Mouse (Mus musculus) heart, embryonic 16.5 days (tissue): ENCODE results near the gene Ucp3. TPM values are rescaled to one million over a fixed set of nuclear protein-coding genes. Genes with fewer than 3 reads are reported as not detected.

ENCODE experiments used
- ATAC-seq: fragments of 200-750 bp; cut with Nextera tagmentation; replicated peaks from 2 replicates; pipeline ENCODE4 v1.8.0; 2017; ENCODE audit warnings: moderate number of reproducible peaks; ENCODE audit not compliant: insufficient read depth, low FRiP score; ENCODE audit errors: extremely low read depth
- H3K27ac ChIP-seq: fragments of 300-500 bp; sonication (generic); 2 replicates; pipeline ENCODE4 v1.5.1; 2014; ENCODE audit warnings: mild to moderate bottlenecking, low read length, control low read depth, moderate library complexity
- H3K27me3 ChIP-seq: fragments of 300-500 bp; sonication (generic); 2 replicates; pipeline ENCODE4 v1.6.1; 2014; ENCODE audit warnings: low read length, mixed read lengths; ENCODE audit not compliant: control insufficient read depth, insufficient read depth
- H3K36me3 ChIP-seq: fragments of 300-500 bp; sonication (generic); 2 replicates; pipeline ENCODE4 v1.6.1; 2014; ENCODE audit not compliant: control insufficient read depth, insufficient read depth
- H3K4me1 ChIP-seq: fragments of 300-500 bp; sonication (generic); 2 replicates; pipeline ENCODE4 v1.6.1; 2014; ENCODE audit warnings: low read length, mixed read lengths; ENCODE audit not compliant: control insufficient read depth, insufficient read depth
- H3K4me2 ChIP-seq: fragments of 300-500 bp; sonication (generic); 2 replicates; pipeline ENCODE4 v1.6.1; 2014; ENCODE audit warnings: low read depth, mild to moderate bottlenecking, control low read depth, low read length
- H3K4me3 ChIP-seq: fragments of 300-500 bp; sonication (generic); 2 replicates; pipeline ENCODE4 v1.5.1; 2014; ENCODE audit warnings: mild to moderate bottlenecking, control low read depth, low read length
- H3K9ac ChIP-seq: fragments of 300-500 bp; sonication (generic); 2 replicates; pipeline ENCODE4 v1.6.1; 2014; ENCODE audit warnings: low read length, control low read depth
- H3K9me3 ChIP-seq: fragments of 300-500 bp; sonication (generic); replicated peaks from 2 replicates; pipeline ENCODE4 v1.6.1; 2016; ENCODE audit warnings: low read length; ENCODE audit not compliant: control insufficient read depth
- WGBS: fragments of 180-500 bp; shearing (Covaris S2); extraction: QIAGEN DNeasy Blood & Tissue Kit; methylation state at CpG from one replicate; pipeline ENCODE4 v1.1.7; 2014; 5-methylcytosine and 5-hydroxymethylcytosine counted together
- polyA plus RNA-seq: library from polyadenylated mRNA; unstranded; fragments of >200 nt; fragmentation: Nextera tagmentation; extraction: Ambion mirVana; gene quantifications from 2 replicates; pipeline ENCODE4 v1.2.1, GENCODE M21; 2015

The Ucp3 gene
- polyA plus RNA-seq, 1 experiment from 2014 or later: 0.30 TPM

DNA sequence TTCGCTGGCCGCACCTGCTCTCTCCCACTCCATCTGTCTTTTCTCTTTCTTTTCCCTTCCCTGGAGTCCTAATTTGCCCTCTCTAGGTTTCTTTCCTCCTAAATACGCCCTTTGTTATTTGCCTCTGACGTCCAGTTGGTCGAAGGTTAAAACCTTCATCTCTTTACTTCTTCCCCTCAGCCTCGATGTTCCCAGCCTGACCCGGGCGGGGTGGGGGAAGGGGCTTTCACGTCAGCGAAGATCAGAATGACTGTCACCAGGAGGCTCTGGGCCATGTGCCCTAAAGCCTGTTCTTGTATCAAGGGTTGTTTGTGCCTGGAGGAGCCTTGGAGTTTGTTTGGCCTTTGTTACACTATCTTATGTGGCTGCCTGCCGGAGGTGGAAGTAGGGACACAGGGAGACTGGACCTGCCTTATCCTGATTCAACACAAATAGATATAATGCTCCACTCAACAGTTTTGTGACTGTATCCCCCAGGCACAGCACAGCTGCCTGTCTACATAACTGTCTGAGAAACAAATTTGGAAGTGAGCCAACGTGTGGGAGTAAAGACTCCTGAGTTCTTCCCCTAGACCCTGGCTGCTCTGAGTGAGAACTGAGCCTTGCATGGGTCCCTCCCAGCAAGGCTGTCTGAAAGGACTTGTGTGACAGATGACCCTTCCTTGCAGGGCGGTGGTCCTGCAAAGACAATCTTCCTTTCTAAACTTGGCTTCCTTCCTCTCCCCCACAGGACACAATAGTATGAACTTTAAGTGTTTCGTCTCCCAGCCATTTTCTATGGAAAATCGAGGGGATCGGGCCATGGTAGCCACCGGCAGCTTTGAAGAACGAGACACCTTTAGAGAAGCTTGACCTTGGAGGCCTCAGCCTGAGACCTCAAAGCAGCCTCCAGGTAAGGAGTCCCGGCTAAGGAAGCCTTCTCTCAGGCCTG, 21.0 kb downstream of the Ucp3 start:
- Histone ChIP-seq H3K4me1 (peaks cover 31% of the 10 kb centered on the region), H3K9me3 (no peaks in the 10 kb centered on the region), H3K4me3 (peak overlapping the region; percentile 55), H3K27me3 (no peaks in the 10 kb centered on the region), H3K4me2 (peak overlapping the region; percentile 77), H3K36me3 (peaks cover 2% of the 10 kb centered on the region; the same call in 1 of the 2 replicates), H3K9ac (peak overlapping the region; percentile 72), H3K27ac (peak overlapping the region; percentile 75)
- peak; percentile 20; the same call in 1 of the 2 replicates for ATAC-seq
- WGBS: 26% methylated on average over 19 of the region's 19 CpGs

DNA sequence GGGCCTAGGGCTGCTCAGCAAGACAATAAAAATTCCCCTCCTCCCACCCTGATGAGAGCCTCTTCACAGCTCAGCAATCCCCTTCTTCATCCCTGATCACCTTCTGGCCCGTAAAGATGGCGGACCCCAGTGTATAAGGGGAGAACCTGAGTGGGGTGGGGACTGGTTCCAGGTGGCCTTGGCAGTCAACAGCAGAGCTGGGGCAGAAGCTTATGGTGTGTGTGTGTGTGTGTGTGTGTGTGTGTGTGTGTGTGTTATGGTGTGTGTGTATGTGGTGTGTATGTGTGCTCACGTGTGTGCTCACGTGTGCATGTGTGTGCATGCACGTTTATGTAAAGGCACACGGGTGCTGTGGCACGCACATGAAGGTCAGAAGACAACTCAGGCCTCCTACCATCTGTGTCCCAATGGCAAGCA, 21.6 kb downstream of the Ucp3 start:
- H3K4me2 ChIP-seq: peak overlapping the region; percentile 77
- peak overlapping the region; percentile 55 for H3K4me3 ChIP-seq
- peak overlapping the region; percentile 72; the same call in 1 of the 2 replicates for H3K9ac ChIP-seq
- H3K27me3 ChIP-seq: no peaks in the 10 kb centered on the region
- no peak for ATAC-seq
- peaks cover 30% of the 10 kb centered on the region for H3K4me1 ChIP-seq
- WGBS: 86% methylated on average over 7 of the region's 7 CpGs
- H3K9me3 ChIP-seq: no peaks in the 10 kb centered on the region
- peaks cover 2% of the 10 kb centered on the region; the same call in 1 of the 2 replicates for H3K36me3 ChIP-seq
- peak overlapping the region; percentile 78 for H3K27ac ChIP-seq

GRCm38 (mm10) chr7:100495042-100495441, 22.3 kb downstream of the Ucp3 start:
- Histone ChIP-seq H3K4me3 (peak overlapping the region; percentile 55), H3K36me3 (peaks cover 5% of the 10 kb centered on the region), H3K27me3 (no peaks in the 10 kb centered on the region), H3K4me2 (peak overlapping the region; percentile 77), H3K9ac (peak overlapping the region; percentile 55), H3K9me3 (no peaks in the 10 kb centered on the region), H3K27ac (peak overlapping the region; percentile 78), H3K4me1 (peaks cover 30% of the 10 kb centered on the region)
- 36% methylated on average over 8 of the region's 8 CpGs for WGBS
- no peak for ATAC-seq

- Histone ChIP-seq H3K4me1 (peaks cover 30% of the 10 kb centered on the region), H3K4me3 (peak overlapping the region; percentile 55), H3K27me3 (no peaks in the 10 kb centered on the region), H3K36me3 (peaks cover 5% of the 10 kb centered on the region), H3K4me2 (peak overlapping the region; percentile 77), H3K27ac (peak overlapping the region; percentile 78), H3K9ac (peak overlapping the region; percentile 55), H3K9me3 (no peaks in the 10 kb centered on the region)
- WGBS: 24% methylated on average over 11 of the region's 11 CpGs
- ATAC-seq: peak; percentile 66
Observed at GRCm38 (mm10) chr7:100495581-100496251, 22.9 kb downstream of the Ucp3 start.

DNA sequence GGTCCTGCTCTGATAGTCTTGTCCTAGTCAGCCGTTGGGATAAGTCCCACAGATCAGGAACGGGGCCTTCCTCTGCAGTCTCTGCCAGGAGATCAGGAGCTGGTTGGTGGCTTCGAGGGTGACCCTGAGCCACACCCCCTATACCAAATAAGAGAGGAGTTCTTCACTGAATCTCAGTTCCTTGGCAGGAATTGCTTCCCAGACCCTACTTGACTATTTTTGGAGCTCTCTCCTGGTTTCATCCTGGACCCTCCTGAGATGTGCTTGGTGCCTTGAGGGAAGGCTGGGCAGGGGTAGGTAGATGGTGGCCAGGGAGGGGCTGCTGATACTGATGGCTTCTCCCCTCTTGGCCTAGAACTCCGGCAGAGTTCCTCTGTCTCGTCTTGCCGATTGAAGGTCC, 23.6 kb downstream of the Ucp3 start:
- no peak for ATAC-seq
- peak overlapping the region; percentile 67 for H3K27ac ChIP-seq
- H3K4me1 ChIP-seq: peaks cover 30% of the 10 kb centered on the region
- H3K27me3 ChIP-seq: no peaks in the 10 kb centered on the region
- H3K4me3 ChIP-seq: peak overlapping the region; percentile 55
- WGBS: 56% methylated on average over 6 of the region's 6 CpGs
- H3K9ac ChIP-seq: 0 out of 2 replicates have a peak overlapping the region, but pooled peaks have one; percentile 44
- H3K9me3 ChIP-seq: no peaks in the 10 kb centered on the region
- H3K4me2 ChIP-seq: peak overlapping the region; percentile 77
- H3K36me3 ChIP-seq: peaks cover 5% of the 10 kb centered on the region

- H3K36me3 ChIP-seq: peaks cover 5% of the 10 kb centered on the region
- WGBS: 93% methylated on average over 9 of the region's 9 CpGs
- H3K4me2 ChIP-seq: peak overlapping the region; percentile 77; the same call in 1 of the 2 replicates
- no peaks in the 10 kb centered on the region for H3K27me3 ChIP-seq
- peaks cover 30% of the 10 kb centered on the region for H3K4me1 ChIP-seq
- no peak overlapping the region for H3K4me3 ChIP-seq
- no peaks in the 10 kb centered on the region for H3K9me3 ChIP-seq
- no peak overlapping the region for H3K27ac ChIP-seq
- H3K9ac ChIP-seq: no peak overlapping the region
- no peak for ATAC-seq
Observed at GRCm38 (mm10) chr7:100496791-100497190, 24.0 kb downstream of the Ucp3 start.

DNA sequence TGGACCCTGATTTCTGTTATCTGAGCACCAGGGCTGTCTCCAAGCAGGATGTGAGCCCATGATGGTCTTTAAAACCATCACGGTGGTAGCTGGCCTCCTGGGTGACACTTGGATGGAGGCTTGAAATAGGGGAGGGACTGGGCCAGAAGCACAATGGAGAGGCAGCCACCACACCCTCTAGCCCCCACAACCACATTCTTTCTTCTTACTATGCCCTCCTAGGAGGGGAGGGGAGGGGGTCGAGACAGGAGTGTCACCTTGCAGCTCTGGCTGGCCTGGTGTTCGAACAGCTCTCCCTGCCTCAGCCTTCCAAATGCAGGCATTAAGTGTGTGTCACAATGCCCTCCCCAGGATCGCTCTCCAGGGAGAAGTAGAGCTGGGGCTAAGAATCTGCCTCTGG, 24.6 kb downstream of the Ucp3 start:
- 74% methylated on average over 4 of the region's 4 CpGs for WGBS
- Histone ChIP-seq H3K36me3 (peaks cover 5% of the 10 kb centered on the region), H3K27me3 (no peaks in the 10 kb centered on the region), H3K4me1 (peaks cover 27% of the 10 kb centered on the region), H3K9ac (no peak overlapping the region), H3K4me2 (no peak overlapping the region), H3K4me3 (no peak overlapping the region), H3K9me3 (no peaks in the 10 kb centered on the region), H3K27ac (no peak overlapping the region)
- no peak for ATAC-seq

DNA sequence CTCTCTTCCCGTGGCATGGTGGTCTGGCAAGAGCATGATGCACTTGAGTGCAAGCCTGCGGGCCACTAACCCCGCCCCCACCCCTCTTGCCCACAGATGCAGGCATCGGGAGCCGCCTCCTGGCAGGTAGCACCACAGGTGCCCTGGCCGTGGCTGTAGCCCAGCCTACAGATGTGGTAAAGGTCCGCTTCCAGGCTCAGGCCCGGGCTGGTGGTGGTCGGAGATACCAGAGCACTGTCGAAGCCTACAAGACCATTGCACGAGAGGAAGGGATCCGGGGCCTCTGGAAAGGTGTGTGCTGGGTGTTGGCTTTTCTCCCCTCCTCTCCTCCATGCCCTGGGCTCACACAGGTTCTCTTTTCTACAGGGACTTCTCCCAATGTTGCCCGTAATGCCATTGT, 25.2 kb downstream of the Ucp3 start:
- H3K4me2 ChIP-seq: no peak overlapping the region
- H3K4me1 ChIP-seq: peaks cover 27% of the 10 kb centered on the region
- no peak overlapping the region for H3K9ac ChIP-seq
- no peaks in the 10 kb centered on the region for H3K9me3 ChIP-seq
- 89% methylated on average over 13 of the region's 13 CpGs for WGBS
- no peak overlapping the region for H3K27ac ChIP-seq
- H3K36me3 ChIP-seq: peaks cover 5% of the 10 kb centered on the region
- H3K27me3 ChIP-seq: no peaks in the 10 kb centered on the region
- no peak overlapping the region for H3K4me3 ChIP-seq
- ATAC-seq: no peak

DNA sequence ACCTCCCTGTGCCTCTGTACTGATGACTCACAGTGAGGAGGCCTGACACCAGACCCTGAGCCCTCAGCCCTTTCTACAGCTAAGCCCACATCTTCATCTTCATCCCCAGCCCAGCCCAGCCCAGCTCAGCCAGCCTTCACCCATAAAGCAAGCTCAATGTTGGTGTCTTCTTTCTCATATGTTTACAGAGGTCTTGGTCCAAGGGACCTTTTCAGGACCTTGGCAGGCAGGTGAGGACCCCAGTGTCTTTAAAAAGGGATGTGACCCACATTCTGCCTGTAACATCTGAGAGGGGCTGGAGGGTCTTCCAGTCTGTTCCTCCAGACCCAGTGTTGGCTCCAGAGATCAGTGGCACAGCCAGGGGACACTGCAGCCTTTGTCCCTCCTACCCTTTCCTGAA, 26.7 kb downstream of the Ucp3 start:
- Histone ChIP-seq H3K27ac (no peak overlapping the region), H3K36me3 (peaks cover 5% of the 10 kb centered on the region), H3K27me3 (no peaks in the 10 kb centered on the region), H3K4me1 (peaks cover 18% of the 10 kb centered on the region), H3K9me3 (no peaks in the 10 kb centered on the region), H3K9ac (no peak overlapping the region), H3K4me2 (no peak overlapping the region), H3K4me3 (no peak overlapping the region)
- no peak for ATAC-seq
